Mouse (Mus musculus) embryo, embryonic 10 days (tissue): Measurements from ENCODE around the gene Pcdh10.

Source experiments
- DNase-seq: peaks from one replicate; pipeline ENCODE4 v3.0.0-alpha.2; 2015; ENCODE audit warnings: low spot score

Pcdh10 gene

DNA sequence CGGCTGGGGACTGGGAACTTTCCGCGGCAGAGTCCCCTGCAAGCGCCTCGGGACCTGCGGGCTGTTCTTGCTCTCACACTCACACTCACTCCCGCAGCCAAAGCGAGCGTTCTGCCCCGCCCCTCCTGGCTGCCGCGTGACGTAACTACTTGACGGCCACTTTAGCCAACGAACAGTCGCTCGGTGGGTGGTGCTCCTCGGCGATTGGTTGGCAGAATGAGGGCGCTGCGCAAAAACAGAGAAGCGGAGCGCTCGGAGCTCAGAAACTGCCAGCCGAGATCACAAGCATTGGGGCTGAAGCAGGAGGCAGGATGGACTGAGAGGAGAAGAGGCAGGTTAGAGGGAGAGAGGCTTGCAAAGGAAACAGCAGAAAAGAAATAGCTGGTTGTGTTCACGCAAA, at the start of gene Pcdh10:
Gene Pcdh10 (plus strand): TSS at position 254 of the 400 bp plus-strand sequence.
- DNase-seq = peak; percentile 97

DNA sequence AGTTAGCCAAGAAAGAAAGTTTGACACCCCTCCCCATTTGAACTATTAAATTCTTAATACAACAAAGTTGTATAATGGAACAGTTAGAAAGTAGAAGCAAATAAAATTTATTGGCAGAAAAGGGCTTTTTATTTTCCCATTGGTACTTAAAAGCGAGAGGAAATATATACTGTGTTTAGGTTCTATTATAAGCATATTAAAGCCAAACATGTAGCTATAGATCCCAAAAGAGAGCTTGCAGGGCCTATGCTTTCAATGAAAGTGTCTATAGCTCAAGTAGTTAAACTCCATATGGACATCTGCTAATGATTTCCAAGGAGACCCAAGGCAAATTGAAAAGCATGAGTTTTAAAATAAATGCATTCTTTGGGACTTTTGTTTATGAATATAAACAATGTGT, 22.3 kb upstream of the Pcdh10 start:
- DNase-seq = no peak

DNA sequence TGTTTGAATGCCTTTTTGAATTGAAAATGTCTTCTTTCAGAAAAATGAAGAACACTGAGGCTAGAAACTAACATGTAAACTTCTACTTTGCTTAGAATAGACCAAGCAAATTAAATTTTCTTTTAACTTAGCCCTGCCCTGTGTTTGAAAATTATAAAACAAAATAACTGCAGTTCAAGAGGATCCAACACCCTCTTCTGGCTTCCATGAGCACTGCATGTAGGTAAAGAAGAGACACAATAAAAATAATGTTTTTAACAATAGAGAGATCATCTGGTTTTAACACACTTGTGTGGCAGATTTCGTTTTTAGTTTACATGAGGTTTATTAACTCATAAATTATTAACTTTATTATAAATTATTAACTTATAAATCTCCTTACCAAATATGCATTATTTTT, 9.2 kb upstream of the Pcdh10 start:
- DNase-seq = no peak

DNA sequence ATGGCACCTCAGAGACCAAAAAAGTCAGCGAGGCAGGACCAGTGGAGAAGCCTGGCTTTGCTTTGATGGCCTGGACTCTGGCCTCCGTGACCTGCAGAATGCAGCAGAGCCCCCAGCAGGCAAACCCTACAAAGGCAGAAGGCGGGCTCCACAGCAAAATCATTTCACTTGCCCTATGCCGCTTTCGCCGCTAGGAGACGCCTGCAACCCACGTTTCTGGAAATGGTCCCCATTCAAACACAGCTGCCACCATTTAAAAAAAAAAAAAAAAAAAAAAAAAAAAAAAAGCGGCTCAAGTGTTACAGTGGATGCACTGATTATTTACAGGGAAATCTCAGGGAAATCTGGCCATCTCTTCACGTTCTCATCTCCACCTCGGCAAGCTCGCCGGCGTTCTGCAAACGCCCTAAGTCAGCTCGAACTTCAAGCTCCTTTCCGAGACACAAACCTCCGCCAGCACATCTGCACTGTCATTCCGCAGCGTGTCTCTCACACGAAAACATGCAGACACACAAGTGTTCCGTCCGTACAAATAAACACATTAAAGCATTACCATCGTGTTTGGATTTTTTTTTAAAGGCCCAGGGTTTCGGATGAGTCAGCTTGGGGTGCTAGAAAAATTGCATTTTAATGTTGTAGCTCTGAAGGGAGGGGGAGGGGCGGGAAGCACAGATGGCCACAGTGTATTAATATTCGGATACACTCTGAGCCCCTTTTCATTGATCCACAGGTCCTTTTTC, 2.3 kb upstream of the Pcdh10 start:
- DNase-seq = peak; percentile 91

DNA sequence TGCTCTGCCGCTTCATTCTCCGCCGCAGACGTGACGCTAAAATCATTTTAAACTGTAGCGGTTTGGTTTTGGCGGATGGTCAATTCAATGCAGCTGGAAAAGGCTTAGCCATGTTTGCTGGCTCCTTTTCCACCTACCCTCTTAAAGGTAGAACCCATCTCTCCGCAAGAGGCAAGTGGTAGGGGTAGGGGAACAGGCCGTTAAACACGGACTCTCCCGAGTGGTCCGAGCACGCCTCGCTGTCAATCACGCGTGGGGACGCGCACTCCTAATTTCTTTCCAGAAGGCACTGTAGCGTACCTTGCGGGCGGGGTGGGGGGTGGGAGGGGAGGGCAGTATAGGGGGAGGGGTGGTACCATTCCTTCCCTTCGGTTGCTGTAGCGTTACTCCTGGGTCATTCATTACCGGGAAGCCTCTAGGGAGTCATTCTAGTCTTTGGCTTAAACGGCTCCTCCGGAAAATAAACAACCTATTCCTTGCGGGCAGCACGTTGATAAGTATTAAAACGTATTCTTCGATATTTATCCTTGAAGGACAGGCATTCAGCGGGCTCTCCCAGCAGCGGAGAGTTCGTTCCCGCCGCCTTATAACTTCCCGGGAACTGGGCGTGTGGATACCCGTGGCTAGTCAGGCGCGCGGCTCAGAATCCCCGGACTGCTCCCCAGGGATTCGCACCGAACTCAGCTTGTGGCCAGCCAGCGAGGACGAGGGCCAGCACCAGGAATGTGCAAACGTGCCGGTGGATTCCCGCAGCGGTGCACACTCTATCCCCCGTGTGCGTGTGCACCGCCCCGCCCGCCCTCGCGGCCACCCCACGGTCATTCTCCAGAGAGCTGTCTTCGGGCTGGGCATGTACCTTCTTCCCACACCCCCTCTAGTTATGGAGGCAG, 1.5 kb upstream of the Pcdh10 start:
- DNase-seq = peak; percentile 44

DNA sequence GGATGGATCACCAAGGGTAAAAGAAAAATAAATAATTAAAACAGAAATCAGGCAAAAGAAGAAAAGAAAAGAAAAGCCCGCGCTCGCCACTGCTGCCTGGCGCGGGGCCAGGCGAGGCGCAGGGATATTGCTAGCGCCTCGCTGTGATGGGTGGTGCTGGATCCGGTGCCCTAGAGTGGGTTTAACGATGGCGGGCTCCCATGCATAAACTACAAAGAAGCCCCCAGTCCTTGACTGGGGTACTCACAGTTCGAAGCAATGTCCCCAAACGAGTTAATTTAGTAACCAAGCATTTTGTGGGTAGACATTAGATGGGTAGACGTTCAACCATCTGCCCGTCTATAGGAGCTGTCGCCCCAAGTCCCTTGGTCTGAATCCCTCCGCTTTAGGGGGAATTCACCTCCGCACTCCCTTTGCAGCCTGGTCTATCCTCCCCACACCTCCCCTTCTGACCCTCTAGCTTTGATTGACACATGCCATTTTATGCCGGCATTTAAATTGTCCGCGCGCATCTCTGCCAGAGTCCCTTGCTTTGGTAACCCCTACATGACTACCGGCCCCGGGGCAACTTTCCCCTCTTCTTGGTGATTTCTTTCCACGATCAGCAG, 703 bp upstream of the Pcdh10 start:
- peak; percentile 35 for DNase-seq

DNA sequence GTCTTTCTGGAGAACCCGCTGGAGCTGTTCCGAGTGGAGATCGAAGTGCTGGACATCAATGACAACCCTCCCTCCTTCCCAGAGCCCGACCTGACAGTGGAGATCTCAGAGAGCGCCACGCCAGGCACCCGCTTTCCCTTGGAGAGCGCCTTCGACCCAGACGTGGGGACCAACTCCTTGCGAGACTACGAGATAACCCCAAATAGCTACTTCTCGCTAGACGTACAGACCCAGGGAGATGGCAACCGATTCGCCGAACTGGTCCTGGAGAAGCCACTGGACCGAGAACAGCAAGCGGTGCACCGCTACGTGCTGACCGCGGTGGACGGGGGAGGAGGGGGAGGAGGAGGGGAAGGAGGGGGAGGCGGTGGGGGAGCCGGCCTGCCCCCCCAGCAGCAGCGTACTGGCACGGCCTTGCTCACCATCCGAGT, 1.4 kb downstream of the Pcdh10 start:
- peak; percentile 14 for DNase-seq

DNA sequence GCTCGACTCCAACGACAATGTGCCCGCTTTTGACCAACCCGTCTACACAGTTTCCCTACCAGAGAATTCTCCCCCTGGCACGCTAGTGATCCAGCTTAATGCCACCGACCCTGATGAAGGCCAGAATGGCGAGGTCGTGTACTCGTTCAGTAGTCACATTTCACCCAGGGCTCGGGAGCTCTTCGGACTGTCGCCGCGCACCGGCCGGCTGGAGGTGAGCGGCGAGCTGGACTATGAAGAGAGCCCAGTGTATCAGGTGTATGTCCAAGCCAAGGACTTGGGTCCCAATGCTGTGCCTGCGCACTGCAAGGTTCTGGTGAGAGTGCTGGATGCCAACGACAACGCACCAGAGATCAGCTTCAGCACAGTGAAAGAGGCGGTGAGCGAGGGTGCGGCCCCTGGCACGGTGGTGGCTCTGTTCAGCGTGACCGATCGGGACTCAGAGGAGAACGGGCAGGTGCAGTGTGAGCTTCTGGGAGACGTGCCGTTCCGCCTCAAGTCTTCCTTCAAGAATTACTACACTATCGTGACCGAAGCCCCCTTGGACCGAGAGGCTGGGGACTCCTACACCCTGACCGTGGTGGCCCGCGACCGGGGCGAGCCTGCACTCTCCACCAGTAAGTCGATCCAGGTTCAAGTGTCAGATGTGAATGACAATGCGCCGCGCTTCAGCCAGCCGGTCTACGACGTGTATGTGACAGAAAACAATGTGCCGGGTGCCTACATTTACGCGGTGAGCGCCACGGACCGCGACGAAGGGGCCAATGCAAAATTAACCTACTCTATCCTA, 2.0 kb downstream of the Pcdh10 start:
- peak; percentile 54 for DNase-seq

DNA sequence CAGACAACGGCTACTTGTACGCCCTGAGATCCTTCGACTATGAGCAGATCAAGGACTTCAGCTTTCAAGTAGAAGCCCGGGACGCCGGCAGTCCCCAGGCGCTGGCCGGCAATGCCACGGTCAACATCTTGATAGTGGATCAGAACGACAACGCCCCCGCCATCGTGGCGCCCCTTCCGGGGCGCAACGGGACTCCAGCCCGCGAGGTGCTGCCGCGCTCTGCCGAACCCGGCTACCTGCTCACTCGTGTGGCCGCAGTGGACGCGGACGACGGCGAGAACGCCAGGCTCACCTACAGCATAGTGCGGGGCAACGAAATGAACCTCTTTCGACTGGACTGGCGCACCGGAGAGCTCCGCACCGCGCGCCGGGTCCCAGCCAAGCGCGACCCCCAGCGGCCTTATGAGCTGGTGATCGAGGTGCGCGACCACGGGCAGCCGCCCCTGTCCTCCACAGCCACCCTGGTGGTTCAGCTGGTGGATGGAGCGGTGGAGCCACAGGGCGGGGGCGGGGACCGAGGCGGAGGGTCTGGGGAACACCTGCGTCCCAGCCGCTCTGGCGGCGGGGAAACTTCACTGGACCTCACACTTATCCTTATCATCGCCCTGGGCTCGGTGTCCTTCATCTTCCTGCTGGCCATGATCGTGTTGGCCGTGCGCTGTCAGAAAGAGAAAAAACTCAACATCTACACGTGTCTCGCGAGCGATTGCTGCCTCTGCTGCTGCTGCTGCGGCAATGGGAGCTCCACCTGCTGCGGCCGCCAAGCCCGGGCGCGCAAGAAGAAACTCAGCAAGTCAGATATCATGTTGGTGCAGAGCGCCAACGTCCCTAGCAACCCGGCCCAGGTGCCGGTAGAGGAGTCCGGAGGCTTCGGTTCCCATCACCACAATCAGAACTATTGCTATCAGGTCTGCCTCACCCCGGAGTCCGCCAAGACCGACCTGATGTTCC, 2.9 kb downstream of the Pcdh10 start:
- DNase-seq = peak; percentile 57

DNA sequence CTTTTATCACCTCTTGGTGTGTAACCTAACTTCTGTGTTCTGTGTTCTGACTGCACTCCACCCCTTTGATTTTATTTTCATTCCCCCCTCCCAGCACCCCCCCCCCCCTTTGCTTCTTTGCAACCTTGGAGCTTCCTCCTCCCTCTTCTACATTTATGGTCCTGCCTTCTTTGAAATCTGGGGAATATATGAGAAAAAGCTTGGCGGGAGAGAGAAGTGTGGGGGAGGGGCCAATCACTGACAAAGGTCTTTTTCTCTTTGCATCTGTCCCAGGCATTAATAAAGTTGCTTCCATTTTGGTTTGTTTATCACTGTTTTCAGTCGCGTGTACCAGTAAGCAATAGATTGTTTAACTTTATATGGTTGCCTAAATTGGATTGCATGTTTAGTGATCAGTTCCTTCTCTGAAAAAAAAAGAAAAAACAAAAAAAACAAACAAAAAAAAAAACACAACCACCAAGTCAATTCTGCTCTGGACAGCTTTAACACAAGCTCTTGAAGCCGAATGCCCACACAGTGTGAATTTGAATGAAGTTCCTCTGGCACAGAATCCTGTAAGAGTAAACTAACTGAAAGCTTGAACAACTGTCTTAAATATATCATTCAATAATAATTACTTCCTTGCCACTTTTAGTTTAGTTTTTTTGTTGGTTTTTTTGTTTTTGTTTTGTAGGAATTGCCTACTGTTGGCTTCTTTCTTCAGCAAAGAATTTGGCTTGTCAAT, 4.0 kb downstream of the Pcdh10 start:
- no peak for DNase-seq

DNA sequence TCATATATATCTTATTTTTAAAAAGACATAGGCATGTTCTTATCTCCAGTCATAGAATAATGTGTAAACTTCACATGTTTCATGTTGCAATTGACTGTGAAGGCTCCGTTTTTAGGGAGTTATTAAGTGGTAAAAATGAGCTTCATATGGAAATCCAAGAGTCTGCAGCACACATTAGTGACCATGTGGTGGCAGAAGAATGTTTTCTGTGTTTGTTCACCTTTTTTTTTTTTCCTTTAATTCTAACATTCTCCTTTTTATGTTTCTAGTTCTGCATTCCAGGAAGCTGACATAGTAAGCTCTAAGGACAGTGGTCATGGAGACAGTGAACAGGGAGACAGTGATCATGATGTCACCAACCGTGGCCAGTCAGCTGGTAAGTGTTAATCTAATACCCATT, 5.6 kb downstream of the Pcdh10 start:
- DNase-seq = no peak

DNA sequence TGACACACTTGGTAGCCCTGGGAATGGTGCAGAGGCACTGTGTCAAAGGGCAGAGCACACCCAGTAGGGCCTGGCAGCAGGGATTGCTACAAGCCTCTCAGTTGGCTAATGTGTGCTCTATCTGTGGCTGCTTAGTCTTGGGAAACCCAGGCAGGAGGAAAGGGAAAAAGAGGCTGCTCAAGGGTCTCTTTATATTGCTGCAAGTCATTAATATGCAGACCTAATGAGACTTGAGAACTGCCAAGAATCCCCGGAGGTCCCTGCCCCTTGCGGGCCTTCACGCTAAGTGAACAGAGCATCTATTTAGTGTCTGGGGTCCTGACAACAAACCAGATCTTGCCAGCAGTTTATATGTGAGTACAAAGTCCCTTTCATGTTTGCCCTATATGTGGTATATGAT, 6.8 kb downstream of the Pcdh10 start:
- no peak for DNase-seq

DNA sequence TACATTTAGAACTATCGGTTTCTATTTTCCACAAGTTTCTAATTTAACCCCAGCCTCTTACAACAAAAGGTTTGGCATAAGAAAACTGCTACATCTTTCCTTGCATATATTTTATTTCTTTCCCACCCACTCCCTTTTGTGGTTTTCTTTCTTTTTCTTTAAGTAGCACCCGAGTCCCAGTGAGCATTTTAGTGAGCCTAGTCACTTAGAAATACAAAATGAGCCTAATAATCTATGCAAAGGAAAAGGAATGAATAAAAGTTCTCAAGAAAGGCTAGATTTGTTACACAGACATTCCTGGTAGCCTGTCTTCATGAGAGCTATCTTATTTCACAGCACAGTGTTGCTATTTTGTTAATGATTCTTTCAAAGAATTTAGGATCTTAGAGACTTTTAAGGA, 7.3 kb downstream of the Pcdh10 start:
- DNase-seq = no peak

DNA sequence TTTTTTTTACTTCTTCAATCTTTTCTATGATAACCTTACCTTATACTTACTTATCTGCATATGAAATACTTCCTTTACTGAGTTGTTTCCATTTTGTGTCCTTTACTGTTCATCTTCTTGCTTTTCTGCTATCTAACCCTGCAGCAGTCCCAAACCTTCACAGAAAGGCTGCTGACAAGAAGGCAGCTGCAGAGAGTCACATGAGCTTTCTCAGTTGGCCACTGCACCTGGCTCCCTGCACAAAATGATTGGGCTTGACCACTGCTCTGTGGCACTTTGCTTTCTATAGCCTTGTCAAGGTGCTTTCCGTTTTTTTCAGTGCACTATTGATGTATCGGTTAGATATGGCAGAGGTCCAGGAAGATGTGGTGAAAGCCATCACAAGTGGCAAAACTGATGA, 8.3 kb downstream of the Pcdh10 start:
- DNase-seq = no peak

DNA sequence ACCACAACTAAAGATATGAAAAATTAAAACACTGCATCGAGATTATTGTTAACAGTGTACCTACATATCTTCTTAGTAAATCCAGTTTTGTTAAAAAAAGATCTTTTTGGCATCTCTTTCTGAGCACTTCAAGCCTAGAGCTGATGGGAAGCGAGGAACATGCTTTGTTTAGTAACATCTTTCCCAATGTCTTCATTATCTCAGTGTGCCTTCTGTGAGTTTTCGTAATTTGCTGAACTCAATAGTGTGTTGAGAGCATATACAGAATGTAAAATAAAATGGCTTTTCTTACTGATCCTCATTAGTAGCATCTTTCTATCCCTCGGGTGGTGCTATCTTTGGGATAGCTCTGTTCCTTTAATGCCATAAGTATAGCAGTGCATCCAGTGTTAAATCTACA, 18.9 kb downstream of the Pcdh10 start:
- DNase-seq = no peak

DNA sequence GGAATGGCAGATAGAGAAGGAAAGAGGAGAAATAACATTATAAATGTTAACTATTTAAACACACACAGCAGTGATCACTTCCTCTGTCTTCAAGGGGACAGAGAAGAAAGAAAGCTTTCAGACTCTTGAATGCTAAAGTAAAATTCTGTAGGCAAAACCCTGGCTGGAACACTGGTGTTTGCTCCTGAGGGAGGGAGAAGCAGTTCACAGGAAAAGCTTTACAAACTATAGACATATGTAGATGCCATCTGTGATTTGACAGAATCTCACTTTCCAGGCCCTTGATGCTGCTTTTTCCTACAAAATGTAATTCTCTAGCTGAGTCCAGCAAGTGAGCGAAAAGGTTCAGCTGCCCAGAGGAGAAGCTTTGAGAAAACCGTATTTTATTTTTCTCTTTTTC, 25.0 kb downstream of the Pcdh10 start:
- DNase-seq = no peak

DNA sequence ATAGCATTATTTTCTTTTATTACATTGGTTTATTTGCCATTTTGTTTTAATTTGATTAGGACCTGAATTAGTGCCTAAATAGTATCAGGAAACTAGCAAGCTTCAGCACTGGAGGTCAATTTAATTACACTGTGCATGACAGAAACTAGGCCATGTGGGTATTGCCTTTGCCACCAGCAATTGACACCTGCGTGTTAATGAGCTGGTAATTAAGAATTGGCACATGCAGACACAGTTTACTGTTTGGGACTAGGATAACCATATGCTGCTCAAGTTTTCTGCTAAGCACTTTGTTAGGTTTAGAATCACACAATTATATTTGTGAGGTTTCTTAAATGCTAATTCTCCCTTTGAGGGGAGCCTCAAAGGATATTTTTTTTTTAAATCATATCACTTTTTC, 53.5 kb downstream of the Pcdh10 start:
- DNase-seq = no peak

DNA sequence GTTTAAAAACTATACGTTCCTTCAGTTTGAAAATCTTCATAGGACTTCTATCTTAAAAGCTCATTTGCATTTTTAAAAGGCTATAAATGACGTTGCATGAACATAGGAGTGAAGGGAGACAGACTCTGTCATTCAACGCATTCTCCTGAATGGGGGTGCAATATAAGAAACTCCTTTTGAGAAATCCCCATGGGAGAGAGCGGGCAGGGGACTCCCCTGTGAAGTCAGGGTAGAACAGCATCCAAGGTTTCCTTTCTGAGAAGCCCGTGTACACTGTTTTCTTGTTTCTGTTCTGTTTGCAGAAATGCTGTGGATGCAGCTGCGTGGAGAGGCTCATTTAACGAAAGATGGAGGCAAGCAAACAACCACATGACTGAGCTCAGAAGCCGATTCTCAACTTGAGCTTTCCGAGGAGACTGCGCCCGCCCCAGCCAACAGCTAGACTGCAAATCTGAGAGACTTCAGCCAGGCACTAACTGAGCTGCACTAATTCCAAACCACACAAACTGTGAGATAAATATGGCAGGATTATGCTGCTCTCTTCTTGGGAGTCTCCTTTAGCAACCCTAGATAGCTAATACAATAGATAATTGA, 54.1 kb downstream of the Pcdh10 start:
- DNase-seq = no peak
